Mouse (Mus musculus) bone marrow, adult 2 months (tissue): ENCODE data around the gene Fam204a. TPM values are rescaled to one million over a fixed set of nuclear protein-coding genes. Genes with fewer than 3 reads are reported as not detected.

Source experiments
- H3K27ac ChIP-seq: fragments of 200-500 bp; 2 replicates; pipeline ENCODE4 v1.5.1; 2012; ENCODE audit warnings: low read depth, mild to moderate bottlenecking, control low read depth, inconsistent platforms, low read length; ENCODE audit not compliant: control insufficient read depth, poor library complexity, insufficient read depth
- H3K4me1 ChIP-seq: fragments of 200-500 bp; 2 replicates; pipeline ENCODE4 v1.6.1; 2011; ENCODE audit warnings: low read length; ENCODE audit not compliant: control insufficient read depth, insufficient read depth
- H3K4me3 ChIP-seq: fragments of 200-500 bp; replicated peaks from 2 replicates; pipeline ENCODE3; 2011; ENCODE audit warnings: mild to moderate bottlenecking, low read depth, low read length, control low read depth; ENCODE audit not compliant: control insufficient read depth
- CTCF ChIP-seq: fragments of 200-500 bp; IDR thresholded peaks from 2 replicates; pipeline ENCODE4 v1.5.1; 2011; ENCODE audit warnings: low read length, control low read depth; ENCODE audit not compliant: control insufficient read depth, insufficient read depth
- POLR2A ChIP-seq: fragments of 200-500 bp; IDR thresholded peaks from 2 replicates; pipeline ENCODE4 v1.6.1; 2011; ENCODE audit warnings: low read depth, mild to moderate bottlenecking, control low read depth, low read length, borderline replicate concordance; ENCODE audit not compliant: control insufficient read depth
- WGBS: fragments of 180-500 bp; shearing (Covaris S2); methylation state at CpG from one replicate; pipeline ENCODE4 v1.1.7; 2018; 5-methylcytosine and 5-hydroxymethylcytosine counted together
- polyA plus RNA-seq: library from polyadenylated mRNA; stranded (reverse); fragments of >200 nt; gene quantifications from 2 replicates; pipeline ENCODE4 v1.2.4, GENCODE M21; 2011; ENCODE audit warnings: low replicate concordance; ENCODE audit not compliant: missing spikeins, insufficient read depth, insufficient read length

Fam204a gene
- polyA plus RNA-seq, 1 experiment = 22.8 TPM

DNA sequence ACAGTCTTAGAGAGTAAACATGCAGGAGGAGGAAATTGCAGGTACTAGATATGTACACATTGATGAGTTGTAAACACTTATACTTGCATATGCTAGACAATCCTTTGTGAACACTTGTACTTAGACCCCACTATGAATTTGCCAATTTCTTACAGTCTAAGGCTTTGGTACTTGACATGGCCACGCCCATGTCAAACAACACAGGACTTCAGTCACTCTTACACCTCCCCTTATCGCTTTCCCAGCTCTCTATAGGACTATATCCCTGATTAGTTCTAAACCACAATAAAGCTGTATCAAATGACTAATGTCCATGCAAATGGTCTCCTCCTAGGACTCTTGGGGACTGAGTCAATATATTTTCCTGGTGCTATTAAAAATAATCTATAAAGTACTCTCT lies 5.0 kb upstream of the Fam204a start:
- no peaks in the 10 kb centered on the region for H3K4me1 ChIP-seq
- no peak for TF ChIP-seq CTCF
- no peak for TF ChIP-seq POLR2A
- no peak overlapping the region for H3K27ac ChIP-seq
- WGBS = 77% methylated on average over 2 of the region's 2 CpGs
- H3K4me3 ChIP-seq = no peak overlapping the region

DNA sequence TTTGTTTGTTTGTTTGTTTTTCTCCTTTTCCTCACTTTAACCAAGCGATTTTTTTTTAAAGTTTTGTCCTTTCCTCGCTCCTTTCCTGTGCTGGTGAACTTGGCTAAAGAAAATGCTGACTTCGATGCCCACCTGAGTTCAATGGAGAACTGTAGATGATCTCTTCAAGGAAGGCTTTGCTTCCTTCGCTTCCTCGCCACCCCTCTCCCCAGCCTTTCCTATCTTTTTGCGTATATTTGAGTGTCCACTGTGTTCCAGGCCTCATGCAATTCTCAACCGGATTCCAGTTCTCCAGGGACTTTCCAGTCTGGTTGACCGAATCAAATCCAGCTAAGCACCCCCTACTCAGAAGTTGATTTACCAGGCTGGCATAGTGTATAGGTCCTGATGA lies 339 bp upstream of the Fam204a start:
- 70% methylated on average over 8 of the region's 8 CpGs for WGBS
- no peak for TF ChIP-seq CTCF
- TF ChIP-seq POLR2A = no peak
- no peaks in the 10 kb centered on the region for H3K4me1 ChIP-seq
- no peak overlapping the region for H3K4me3 ChIP-seq
- no peak overlapping the region for H3K27ac ChIP-seq

DNA sequence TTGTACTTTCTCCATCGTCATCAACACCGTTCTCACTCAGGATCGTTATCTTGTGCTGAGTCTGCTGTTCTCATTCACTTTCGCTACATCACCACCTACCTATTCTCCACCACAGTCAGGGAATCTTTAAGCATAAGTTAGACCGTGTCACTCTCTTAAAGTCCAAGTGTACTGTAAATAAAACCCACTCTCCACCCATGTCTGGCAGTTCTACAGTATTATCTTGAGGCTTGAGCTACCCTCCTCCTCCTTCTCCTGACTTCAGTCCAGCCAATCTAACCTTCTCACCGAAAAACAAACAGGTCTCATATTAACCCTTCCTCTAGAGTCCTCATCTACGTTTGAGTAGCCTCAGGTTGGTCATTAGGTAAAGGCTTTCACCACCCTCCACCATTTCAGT lies 7.1 kb downstream of the Fam204a start:
- no peak overlapping the region for H3K4me3 ChIP-seq
- H3K4me1 ChIP-seq = no peaks in the 10 kb centered on the region
- H3K27ac ChIP-seq = no peak overlapping the region
- TF ChIP-seq CTCF = no peak
- no peak for TF ChIP-seq POLR2A
- 86% methylated on average over 7 of the region's 7 CpGs for WGBS

DNA sequence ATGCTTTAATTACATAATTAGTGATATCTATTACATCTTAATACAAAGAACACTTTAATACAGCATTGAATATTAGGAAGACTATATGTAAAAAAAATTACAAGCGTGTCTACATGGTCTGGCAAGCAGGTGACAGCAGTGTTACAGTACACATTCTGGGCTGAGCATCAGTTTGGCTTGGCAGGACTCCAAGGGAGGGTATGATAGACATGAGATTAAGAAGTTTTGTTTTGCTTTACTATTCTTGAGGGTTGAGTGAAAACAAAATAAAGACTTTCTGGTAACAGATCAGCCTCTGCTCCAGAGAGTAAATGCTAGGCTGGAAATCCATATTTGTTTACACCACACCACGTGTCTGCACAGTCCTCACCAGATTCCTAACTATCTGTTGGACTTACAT lies 8.5 kb downstream of the Fam204a start:
- Histone ChIP-seq H3K4me3 (no peak overlapping the region), H3K4me1 (no peaks in the 10 kb centered on the region), H3K27ac (no peak overlapping the region)
- 81% methylated on average over 2 of the region's 2 CpGs for WGBS
- TF ChIP-seq CTCF (no peak), POLR2A (no peak)

DNA sequence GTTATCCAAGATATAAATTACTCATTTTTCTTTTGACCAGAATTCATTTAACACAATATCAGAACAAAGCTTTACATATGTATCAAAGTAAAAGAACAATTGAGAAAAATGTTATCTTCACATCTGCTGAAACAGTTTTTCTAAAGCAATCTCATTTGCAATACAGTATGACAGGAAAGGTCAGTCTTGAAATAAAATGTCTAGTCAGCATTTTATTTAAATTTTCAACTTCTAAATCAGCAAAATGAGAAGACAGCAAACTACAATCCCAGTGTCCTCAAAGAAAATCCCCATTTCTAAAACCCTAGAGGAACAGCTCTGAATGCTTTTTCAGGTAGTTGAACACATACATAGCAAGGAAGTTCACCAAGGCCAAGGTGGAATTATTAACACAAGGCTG lies 18.3 kb downstream of the Fam204a start:
- TF ChIP-seq CTCF = no peak
- no peak for TF ChIP-seq POLR2A

DNA sequence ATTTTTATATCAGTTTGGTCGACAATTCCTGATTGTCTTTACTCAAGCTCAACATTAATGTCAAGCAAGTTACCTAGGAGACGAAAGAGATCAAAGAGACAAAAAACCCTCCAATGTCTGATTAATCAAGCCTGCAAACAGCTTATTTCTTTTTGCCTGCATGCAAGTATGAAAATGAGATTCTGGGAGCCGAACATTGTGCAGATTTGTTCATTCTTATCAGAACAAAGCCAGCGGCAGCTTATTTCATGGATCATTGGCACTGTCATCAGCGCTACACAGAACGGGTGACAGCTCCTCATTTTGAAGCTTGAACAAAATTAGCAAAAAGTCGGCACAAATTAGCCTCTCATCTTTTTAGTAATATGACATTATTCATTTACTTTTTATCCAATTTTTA lies 22.3 kb downstream of the Fam204a start:
- Histone ChIP-seq H3K4me3 (no peak overlapping the region), H3K4me1 (no peaks in the 10 kb centered on the region), H3K27ac (no peak overlapping the region)
- WGBS = 88% methylated on average over 7 of the region's 7 CpGs
- TF ChIP-seq POLR2A = no peak
- TF ChIP-seq CTCF = no peak

More for the DNA sequence above, 18.3 kb downstream of the Fam204a start:
- no peak overlapping the region for H3K27ac ChIP-seq
- H3K4me3 ChIP-seq = no peak overlapping the region
- H3K4me1 ChIP-seq = no peaks in the 10 kb centered on the region

DNA sequence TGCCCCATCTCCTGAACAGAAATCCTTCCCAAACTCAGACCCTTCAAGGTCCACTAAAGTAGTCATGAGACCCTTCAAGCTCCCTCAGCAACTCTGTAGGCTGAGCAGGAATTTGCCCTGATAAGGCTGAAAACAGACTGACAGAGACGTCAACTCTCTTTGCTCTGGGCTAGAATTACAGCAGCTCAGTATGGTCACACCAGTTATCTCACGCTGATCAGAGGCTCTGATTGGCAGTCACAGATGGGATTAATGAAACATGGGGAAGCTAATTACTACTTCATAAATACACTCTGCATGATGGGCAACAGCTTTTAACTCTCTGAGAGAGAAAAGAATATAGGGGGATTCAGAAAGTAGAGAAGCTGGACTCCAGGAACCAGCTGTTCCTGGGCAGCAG lies 26.2 kb downstream of the Fam204a start:
- no peak for TF ChIP-seq POLR2A
- Histone ChIP-seq H3K4me1 (no peaks in the 10 kb centered on the region), H3K4me3 (no peak overlapping the region), H3K27ac (no peak overlapping the region)
- 73% methylated on average over 2 of the region's 2 CpGs for WGBS

DNA sequence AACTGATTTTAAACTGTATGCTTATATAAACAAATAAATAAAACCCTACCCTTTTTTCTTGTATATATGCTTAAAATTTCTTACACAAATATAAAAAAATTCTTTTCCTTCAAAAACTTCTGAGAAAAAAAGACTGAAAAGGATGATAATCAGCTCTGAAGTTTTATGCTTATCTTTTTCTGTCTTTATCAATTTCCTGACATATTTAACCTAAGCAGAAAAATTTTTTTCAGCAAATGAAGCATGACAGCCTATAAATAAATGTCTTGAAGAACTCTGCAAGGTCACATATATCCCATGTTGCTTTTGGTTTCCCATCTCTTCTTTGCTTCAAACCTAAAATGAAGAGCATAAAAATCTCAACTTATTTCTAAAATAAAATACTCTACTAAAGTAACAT lies 27.3 kb downstream of the Fam204a start:
- Histone ChIP-seq H3K27ac (no peak overlapping the region), H3K4me1 (no peaks in the 10 kb centered on the region)
- no peak for TF ChIP-seq POLR2A

DNA sequence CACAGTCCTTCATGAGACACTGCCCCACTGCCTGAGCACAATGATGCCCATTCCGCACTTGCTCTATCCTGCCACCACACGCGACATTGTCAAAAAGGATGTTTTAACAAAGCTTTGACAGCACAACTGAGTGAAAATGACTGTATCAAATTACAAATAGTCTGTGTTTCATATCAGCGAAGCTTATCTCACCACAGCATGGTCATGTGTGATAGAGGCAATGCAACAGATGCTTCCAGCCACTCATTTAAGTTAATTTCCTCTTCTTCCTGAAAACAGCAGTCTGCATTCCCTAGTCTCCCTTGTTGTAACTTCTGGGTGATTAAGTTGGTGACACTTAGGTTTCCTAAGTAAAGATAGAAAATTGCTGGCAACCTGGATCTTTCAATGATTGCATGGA lies 33.7 kb downstream of the Fam204a start:
- no peak for TF ChIP-seq CTCF
- TF ChIP-seq POLR2A = no peak
- Histone ChIP-seq H3K4me1 (no peaks in the 10 kb centered on the region; the same call in 1 of the 2 replicates), H3K4me3 (no peak overlapping the region), H3K27ac (no peak overlapping the region)
- WGBS = 78% methylated on average over 4 of the region's 4 CpGs

More for the DNA sequence above, 27.3 kb downstream of the Fam204a start:
- H3K4me3 ChIP-seq = no peak overlapping the region

DNA sequence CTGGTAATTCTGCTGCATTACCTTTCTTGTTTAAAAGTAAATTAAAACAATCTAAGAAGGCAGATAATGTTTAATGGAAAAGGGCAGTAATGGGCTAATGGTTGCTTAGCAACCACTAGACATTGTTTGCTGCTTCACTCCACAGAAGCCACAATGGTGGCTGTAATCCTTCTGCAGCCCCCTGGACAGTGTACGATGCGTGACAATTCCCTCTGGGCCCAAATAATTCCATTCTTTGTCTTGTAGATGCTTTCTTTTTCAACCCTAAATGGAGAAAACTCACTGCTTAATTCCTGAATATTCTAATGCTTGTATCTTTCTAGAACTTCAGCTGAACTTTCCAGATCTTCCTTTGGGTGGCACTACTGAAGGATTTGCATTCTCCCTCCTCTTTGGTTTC lies 37.3 kb downstream of the Fam204a start:
- Histone ChIP-seq H3K27ac (no peak overlapping the region), H3K4me3 (no peak overlapping the region), H3K4me1 (no peaks in the 10 kb centered on the region; the same call in 1 of the 2 replicates)
- 93% methylated on average over 2 of the region's 2 CpGs for WGBS
- TF ChIP-seq POLR2A (no peak), CTCF (no peak)
